Mouse (Mus musculus): Measurements from ENCODE around the gene Il1rapl2.

DNA sequence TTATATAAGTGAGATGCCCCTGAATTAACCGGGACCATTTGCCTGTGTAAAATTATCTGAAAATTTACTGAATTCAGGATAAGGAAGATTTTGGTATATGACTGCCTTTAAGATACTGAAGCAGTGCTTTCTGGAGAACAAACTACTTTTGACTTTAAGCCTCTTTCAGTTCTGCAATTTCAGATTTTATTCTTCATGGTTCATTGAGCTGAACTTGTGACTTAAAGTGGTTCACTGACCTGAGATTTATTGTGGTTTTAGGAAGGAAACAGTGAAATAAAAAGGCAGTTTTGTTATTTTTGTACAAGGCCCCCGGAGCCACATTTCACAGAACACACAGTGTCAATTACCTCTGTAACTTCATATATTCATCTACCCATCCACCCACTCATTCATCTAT is 129.6 kb downstream of the Il1rapl2 start:
- TF ChIP-seq POLR2A (IDR thresholded peaks at IDR 0.05; ENCODE audit: low read depth, low read length): no peak
- TF ChIP-seq CTCF (IDR thresholded peaks at IDR 0.05; ENCODE audit: extremely low read depth, insufficient read depth, insufficient read length, insufficient replicate concordance): no peak
